Mouse (Mus musculus): ENCODE results near the gene D430041D05Rik. TPM values are rescaled to one million over a fixed set of nuclear protein-coding genes. Genes with fewer than 3 reads are reported as not detected.
"Not testable (repeated sequence)": the region's sequence is repeated elsewhere in the genome, so short reads cannot be mapped to it uniquely, and the experiment has no call there.

The D430041D05Rik gene
- polyA plus RNA-seq, 1 experiment from 2014 or later, result 0.06 TPM

- not testable (repeated sequence) for H3K27ac ChIP-seq; H3K4me2 ChIP-seq; H3K4me1 ChIP-seq (replicated peaks); H3K27me3 ChIP-seq; H3K4me3 ChIP-seq; ATAC-seq (replicated peaks; ENCODE audit: insufficient number of reproducible peaks, insufficient read depth, low FRiP score, low read depth); H3K9me3 ChIP-seq (replicated peaks); H3K36me3 ChIP-seq; H3K9ac ChIP-seq
- no CpG with 5 or more reads among the region's 1 CpGs for WGBS
Measured at GRCm38 (mm10) chr2:104111170-104111797, 299.5 kb downstream of the D430041D05Rik start.

GRCm38 (mm10) chr2:104110031-104110430 lies 300.8 kb downstream of the D430041D05Rik start:
- Histone ChIP-seq H3K4me3 (no peak overlapping the region), H3K4me1 (replicated peaks) (peaks cover 8% of the 10 kb centered on the region), H3K4me2 (no peak overlapping the region), H3K27me3 (no peaks in the 10 kb centered on the region), H3K9ac (no peak overlapping the region), H3K27ac (peak overlapping the region; percentile 58), H3K36me3 (no peaks in the 10 kb centered on the region), H3K9me3 (replicated peaks) (no peaks in the 10 kb centered on the region)
- no peak for ATAC-seq (replicated peaks; ENCODE audit: insufficient number of reproducible peaks, insufficient read depth, low FRiP score, low read depth)
- WGBS, result 81% methylated on average over 4 of the region's 4 CpGs

GRCm38 (mm10) chr2:104109528-104109927 lies 301.3 kb downstream of the D430041D05Rik start:
- H3K27ac ChIP-seq, result peak overlapping the region; percentile 58

GRCm38 (mm10) chr2:104109021-104109420 lies 301.8 kb downstream of the D430041D05Rik start:
- not testable (repeated sequence) for H3K9me3 ChIP-seq (replicated peaks); H3K36me3 ChIP-seq; ATAC-seq (replicated peaks; ENCODE audit: insufficient number of reproducible peaks, insufficient read depth, low FRiP score, low read depth); H3K4me3 ChIP-seq; H3K4me2 ChIP-seq; H3K27me3 ChIP-seq; H3K4me1 ChIP-seq (replicated peaks); H3K9ac ChIP-seq
- H3K27ac ChIP-seq, result peak overlapping the region; percentile 58
- WGBS, result 41% methylated on average over 2 of the region's 2 CpGs

More at GRCm38 (mm10) chr2:104109528-104109927, 301.3 kb downstream of the D430041D05Rik start:
- H3K27me3 ChIP-seq, result no peaks in the 10 kb centered on the region
- no peak overlapping the region for H3K4me3 ChIP-seq
- no peak overlapping the region for H3K4me2 ChIP-seq
- WGBS, result 42% methylated on average over 2 of the region's 2 CpGs
- H3K36me3 ChIP-seq, result no peaks in the 10 kb centered on the region
- H3K4me1 ChIP-seq (replicated peaks), result peaks cover 8% of the 10 kb centered on the region
- ATAC-seq (replicated peaks; ENCODE audit: insufficient number of reproducible peaks, insufficient read depth, low FRiP score, low read depth), result no peak; the same call in 1 of the 2 replicates
- H3K9me3 ChIP-seq (replicated peaks), result no peaks in the 10 kb centered on the region
- H3K9ac ChIP-seq, result no peak overlapping the region

GRCm38 (mm10) chr2:104104800-104105199 lies 306.0 kb downstream of the D430041D05Rik start:
- no peak overlapping the region for H3K9ac ChIP-seq
- peaks cover 16% of the 10 kb centered on the region for H3K4me1 ChIP-seq (replicated peaks)
- ATAC-seq (replicated peaks; ENCODE audit: insufficient number of reproducible peaks, insufficient read depth, low FRiP score, low read depth), result no peak
- no peaks in the 10 kb centered on the region for H3K9me3 ChIP-seq (replicated peaks)
- no peaks in the 10 kb centered on the region for H3K27me3 ChIP-seq
- WGBS, result 80% methylated on average over 6 of the region's 6 CpGs
- H3K4me3 ChIP-seq, result no peak overlapping the region
- no peak overlapping the region for H3K4me2 ChIP-seq
- H3K36me3 ChIP-seq, result no peaks in the 10 kb centered on the region
- no peak overlapping the region for H3K27ac ChIP-seq

- Histone ChIP-seq H3K36me3 (no peaks in the 10 kb centered on the region), H3K9me3 (replicated peaks) (no peaks in the 10 kb centered on the region), H3K27ac (no peak overlapping the region), H3K4me3 (no peak overlapping the region), H3K9ac (no peak overlapping the region), H3K27me3 (no peaks in the 10 kb centered on the region), H3K4me1 (replicated peaks) (peaks cover 25% of the 10 kb centered on the region), H3K4me2 (no peak overlapping the region)
- ATAC-seq (replicated peaks; ENCODE audit: insufficient number of reproducible peaks, insufficient read depth, low FRiP score, low read depth), result no peak
- 58% methylated on average over 1 of the region's 1 CpGs for WGBS
Measured at GRCm38 (mm10) chr2:104099946-104100345, 310.9 kb downstream of the D430041D05Rik start.

GRCm38 (mm10) chr2:104099231-104099585 lies 311.6 kb downstream of the D430041D05Rik start:
- Histone ChIP-seq H3K4me2 (0 out of 2 replicates have a peak overlapping the region, but pooled peaks have one; percentile 6), H3K9ac (no peak overlapping the region), H3K4me1 (replicated peaks) (peaks cover 25% of the 10 kb centered on the region), H3K27me3 (no peaks in the 10 kb centered on the region), H3K9me3 (replicated peaks) (no peaks in the 10 kb centered on the region), H3K4me3 (no peak overlapping the region), H3K36me3 (no peaks in the 10 kb centered on the region), H3K27ac (peak overlapping the region; percentile 29; the same call in 1 of the 2 replicates)
- WGBS, result 88% methylated on average over 2 of the region's 2 CpGs
- no peak for ATAC-seq (replicated peaks; ENCODE audit: insufficient number of reproducible peaks, insufficient read depth, low FRiP score, low read depth)

GRCm38 (mm10) chr2:104098529-104099230 lies 312.1 kb downstream of the D430041D05Rik start:
- ATAC-seq (replicated peaks; ENCODE audit: insufficient number of reproducible peaks, insufficient read depth, low FRiP score, low read depth), result no peak
- Histone ChIP-seq H3K4me1 (replicated peaks) (peaks cover 25% of the 10 kb centered on the region), H3K4me3 (no peak overlapping the region), H3K9me3 (replicated peaks) (no peaks in the 10 kb centered on the region), H3K27me3 (no peaks in the 10 kb centered on the region), H3K27ac (peak overlapping the region; percentile 29), H3K9ac (no peak overlapping the region), H3K36me3 (no peaks in the 10 kb centered on the region), H3K4me2 (0 out of 2 replicates have a peak overlapping the region, but pooled peaks have one; percentile 6)
- WGBS, result 9% methylated on average over 3 of the region's 3 CpGs

GRCm38 (mm10) chr2:104097396-104097795 lies 313.4 kb downstream of the D430041D05Rik start:
- not testable (repeated sequence) for H3K9ac ChIP-seq; H3K36me3 ChIP-seq; H3K9me3 ChIP-seq (replicated peaks); H3K27me3 ChIP-seq; ATAC-seq (replicated peaks; ENCODE audit: insufficient number of reproducible peaks, insufficient read depth, low FRiP score, low read depth); H3K27ac ChIP-seq
- Histone ChIP-seq H3K4me1 (replicated peaks) (peaks cover 19% of the 10 kb centered on the region), H3K4me3 (0 out of 2 replicates have a peak overlapping the region, but pooled peaks have one; percentile 63), H3K4me2 (peak overlapping the region; percentile 69)
- WGBS, result 87% methylated on average over 4 of the region's 4 CpGs

GRCm38 (mm10) chr2:104096796-104097195 lies 314.0 kb downstream of the D430041D05Rik start:
- Histone ChIP-seq H3K4me1 (replicated peaks) (peaks cover 15% of the 10 kb centered on the region), H3K4me2 (peak overlapping the region; percentile 69), H3K27ac (peak overlapping the region; percentile 89; the same call in 1 of the 2 replicates), H3K4me3 (peak overlapping the region; percentile 63)
- ATAC-seq (replicated peaks; ENCODE audit: insufficient number of reproducible peaks, insufficient read depth, low FRiP score, low read depth); H3K27me3 ChIP-seq; H3K9ac ChIP-seq; H3K9me3 ChIP-seq (replicated peaks); H3K36me3 ChIP-seq: not testable (repeated sequence)
- WGBS, result 53% methylated on average over 1 of the region's 1 CpGs

GRCm38 (mm10) chr2:104096256-104096655 lies 314.6 kb downstream of the D430041D05Rik start:
- ATAC-seq (replicated peaks; ENCODE audit: insufficient number of reproducible peaks, insufficient read depth, low FRiP score, low read depth), result no peak
- Histone ChIP-seq H3K4me1 (replicated peaks) (peaks cover 15% of the 10 kb centered on the region), H3K9ac (peak overlapping the region; percentile 60), H3K4me3 (peak overlapping the region; percentile 63), H3K36me3 (no peaks in the 10 kb centered on the region), H3K4me2 (peak overlapping the region; percentile 69), H3K9me3 (replicated peaks) (no peaks in the 10 kb centered on the region), H3K27me3 (no peaks in the 10 kb centered on the region), H3K27ac (peak overlapping the region; percentile 89)
- WGBS, result 24% methylated on average over 10 of the region's 10 CpGs
